In genomic region chr10:118052042-118052441, GRCm38 (mm10) we compare ENCODE assay signal across 15 mouse cellular contexts.
DNase-seq lines count a peak whose midpoint lies in the region; ATAC-seq and TF ChIP-seq lines count a peak whose summit lies in the region.
"Had no signal": no experiment of that assay in that cellular context is flagged by ENCODE, and none has a peak within 500 bp of the region (broad histone marks: within the 10 kb centered on the region; RNA-seq: fewer than 3 reads in every experiment).

No protein-coding gene starts in this region.

- no peak overlapping the region for H3K4me2 ChIP-seq in heart, embryonic 11.5 days
- H3K4me2 ChIP-seq in hindbrain, embryonic 14.5 days (replicated peaks): no peak overlapping the region
- H3K4me2 ChIP-seq: embryonic facial prominence, embryonic 12.5 days; liver, embryonic 13.5 days had no signal

- H3K4me3 ChIP-seq in heart, adult 2 months: no peak overlapping the region
- no peak overlapping the region for H3K4me3 ChIP-seq in heart, embryonic 11.5 days (ENCODE audit: low read depth, low read length)
- H3K4me3 ChIP-seq in E14TG2a.4 (replicated peaks; ENCODE audit: low read length): 0 out of 2 replicates have a peak overlapping the region, but pooled peaks have one; percentile 3
- H3K4me3 ChIP-seq in hindbrain, embryonic 14.5 days (replicated peaks; ENCODE audit: low read length): no peak overlapping the region
- H3K4me3 ChIP-seq: embryonic facial prominence, embryonic 12.5 days; liver, embryonic 13.5 days had no signal

- no peaks in the 10 kb centered on the region for H3K27me3 ChIP-seq in heart, adult 2 months (ENCODE audit: control insufficient read depth, insufficient read depth, low read length)
- no peaks in the 10 kb centered on the region for H3K27me3 ChIP-seq in heart, embryonic 11.5 days (ENCODE audit: control insufficient read depth, insufficient read depth, low read length)
- H3K27me3 ChIP-seq in E14TG2a.4 (ENCODE audit: insufficient read depth, low read length): peaks cover 11% of the 10 kb centered on the region
- no peaks in the 10 kb centered on the region for H3K27me3 ChIP-seq in hindbrain, embryonic 14.5 days (ENCODE audit: control insufficient read depth, insufficient read depth, low read length)
- H3K27me3 ChIP-seq: embryonic facial prominence, embryonic 12.5 days; liver, embryonic 13.5 days; megakaryocyte, embryonic 14.5 days had no signal

- no peaks in the 10 kb centered on the region for H3K9me3 ChIP-seq in heart, embryonic 11.5 days (replicated peaks; ENCODE audit: control insufficient read depth, low read length)
- H3K9me3 ChIP-seq in E14TG2a.4 (ENCODE audit: low read length): peaks cover 3% of the 10 kb centered on the region
- H3K9me3 ChIP-seq in hindbrain, embryonic 14.5 days (ENCODE audit: control insufficient read depth, low read length): no peaks in the 10 kb centered on the region
- H3K9me3 ChIP-seq: embryonic facial prominence, embryonic 12.5 days; liver, embryonic 13.5 days had no signal

- 91% methylated on average over 11 of the region's 11 CpGs for WGBS in heart, adult 2 months
- 73% methylated on average over 11 of the region's 11 CpGs for WGBS in heart, embryonic 11.5 days (ENCODE audit: insufficient replicate concordance)
- 90% methylated on average over 11 of the region's 11 CpGs for WGBS in hindbrain, embryonic 14.5 days

- ATAC-seq in heart, embryonic 11.5 days (replicated peaks; ENCODE audit: insufficient number of reproducible peaks, low FRiP score, low TSS enrichment): no peak
- no peak for ATAC-seq in CD4-positive, CD25-positive, alpha-beta regulatory T cell, adult 4 months
- no peak for ATAC-seq in hindbrain, embryonic 14.5 days (ENCODE audit: low FRiP score)
- ATAC-seq: hindbrain, postnatal 0 days had no signal

- H3K36me3 ChIP-seq in heart, adult 2 months (ENCODE audit: control insufficient read depth, insufficient read depth, low read length): peaks cover 3% of the 10 kb centered on the region
- no peaks in the 10 kb centered on the region for H3K36me3 ChIP-seq in heart, embryonic 11.5 days (ENCODE audit: control insufficient read depth, insufficient read depth, low read length)
- no peaks in the 10 kb centered on the region for H3K36me3 ChIP-seq in E14TG2a.4 (ENCODE audit: insufficient read depth, low read length)
- no peaks in the 10 kb centered on the region for H3K36me3 ChIP-seq in hindbrain, embryonic 14.5 days (replicated peaks; ENCODE audit: control insufficient read depth, insufficient read depth)
- H3K36me3 ChIP-seq: embryonic facial prominence, embryonic 12.5 days; liver, embryonic 13.5 days had no signal

- H3K27ac ChIP-seq in heart, adult 2 months: no peak overlapping the region
- H3K27ac ChIP-seq in heart, embryonic 11.5 days (ENCODE audit: low read depth, low read length): no peak overlapping the region
- H3K27ac ChIP-seq in hindbrain, embryonic 14.5 days: no peak overlapping the region
- H3K27ac ChIP-seq: embryonic facial prominence, embryonic 12.5 days; hindbrain, postnatal 0 days; kidney, postnatal 0 days; liver, embryonic 13.5 days had no signal

- peak in 1 of 2 experiments; percentile 53 for DNase-seq in heart, adult 2 months
- DNase-seq in c-Kit-positive CD71-negative TER-119-negative erythroid progenitor cells, embryonic 14.5 days (ENCODE audit: low read depth): peak; percentile 57
- peak; percentile 73 to 85 for DNase-seq in monocyte, adult 2 months (ENCODE audit: low read depth in 1 of 2, low spot score in 2 of 2)
- no peak for DNase-seq in hindbrain, embryonic 14.5 days (ENCODE audit: low spot score)
- DNase-seq in kidney, postnatal 4 days: no peak
- DNase-seq: cerebellum, postnatal 10 days; liver, embryonic 13.5 days; retina, postnatal 1 day had no signal

- TF ChIP-seq CTCF in heart, adult 2 months (IDR thresholded peaks at IDR 0.05): no peak
- no peak for TF ChIP-seq CTCF in E14TG2a.4 (conservative IDR thresholded peaks at IDR 0.05; ENCODE audit: low read length)

- peaks cover 6% of the 10 kb centered on the region for H3K4me1 ChIP-seq in heart, adult 2 months (ENCODE audit: control insufficient read depth, insufficient read depth, low read length)
- no peaks in the 10 kb centered on the region for H3K4me1 ChIP-seq in heart, embryonic 11.5 days (ENCODE audit: control insufficient read depth, insufficient read depth, low read length)
- peaks cover 8% of the 10 kb centered on the region for H3K4me1 ChIP-seq in E14TG2a.4 (replicated peaks; ENCODE audit: low read depth, low read length)
- peaks cover 8% of the 10 kb centered on the region; the same call in 1 of the 2 replicates for H3K4me1 ChIP-seq in hindbrain, embryonic 14.5 days (replicated peaks; ENCODE audit: control insufficient read depth, insufficient read depth, low read length)
- H3K4me1 ChIP-seq: embryonic facial prominence, embryonic 12.5 days had no signal

- TF ChIP-seq EP300 in heart, adult 2 months (IDR thresholded peaks at IDR 0.05; ENCODE audit: insufficient read depth, low read depth, low read length): 0 out of 2 replicates have a peak, but pooled peaks have one; percentile 38

- no peak for TF ChIP-seq POLR2A in heart, adult 2 months (IDR thresholded peaks at IDR 0.05; ENCODE audit: insufficient read depth, low read depth, low read length)

- H3K79me2 ChIP-seq in heart, adult 2 months (replicated peaks; ENCODE audit: control insufficient read depth, insufficient read depth, low read length): no peaks in the 10 kb centered on the region

- no peak overlapping the region for H3K9ac ChIP-seq in heart, adult 2 months (ENCODE audit: low read depth, low read length)
- no peak overlapping the region for H3K9ac ChIP-seq in heart, embryonic 11.5 days (ENCODE audit: low read depth, low read length)
- no peak overlapping the region for H3K9ac ChIP-seq in hindbrain, embryonic 14.5 days
- H3K9ac ChIP-seq: embryonic facial prominence, embryonic 12.5 days; liver, embryonic 13.5 days had no signal

- intact Hi-C loops in heart, adult 2 months (cut with DNase I): no loop called here

Comparison
In these comparisons a context has a peak if more than half of its experiments do, and no peak if none do; other contexts are left out.
1. DNase-seq: peak in c-Kit-positive CD71-negative TER-119-negative erythroid progenitor cells, embryonic 14.5 days (single experiment) and monocyte, adult 2 months (2 of 2); none in hindbrain, embryonic 14.5 days (single experiment) and kidney, postnatal 4 days (0 of 2).